Comparison of ENCODE assay signal across 8 mouse cellular contexts in the genomic region with DNA sequence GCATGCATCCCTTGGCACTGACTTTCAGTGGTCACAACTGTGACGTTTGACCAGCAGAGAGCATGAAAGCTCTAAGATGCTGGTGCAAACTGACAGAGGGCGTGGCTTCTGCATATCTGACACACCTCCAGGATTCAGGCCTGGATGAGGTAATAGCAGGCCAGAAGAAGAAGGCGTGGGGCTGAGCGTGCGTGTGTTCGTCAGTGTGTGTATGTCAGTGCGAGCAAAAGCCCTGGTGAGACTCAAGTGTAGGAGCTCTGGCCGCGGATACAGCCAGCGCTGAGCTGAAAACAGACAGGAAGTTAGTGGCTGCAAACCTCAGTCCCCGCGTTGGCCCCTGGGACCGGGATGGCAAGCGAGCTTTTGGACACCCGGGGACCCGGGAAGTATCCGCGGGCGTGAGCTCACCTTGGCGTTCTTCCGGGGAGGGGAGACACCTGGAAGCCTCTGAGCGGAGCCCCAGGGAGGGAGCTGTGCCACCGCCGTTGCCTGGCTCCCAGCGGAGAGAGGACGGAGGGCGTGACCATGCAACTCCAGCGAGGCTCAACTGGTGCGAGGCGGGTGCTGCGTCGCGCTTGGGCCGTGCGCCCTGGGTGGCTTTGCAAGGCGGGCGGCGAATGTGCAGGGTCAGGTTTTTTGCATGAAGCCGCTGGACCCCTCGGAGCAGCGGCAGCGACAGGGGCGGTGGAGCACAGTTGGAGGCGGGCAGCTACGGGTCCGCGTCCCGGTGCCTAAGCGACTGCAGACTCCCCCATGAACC. TPM values are rescaled to one million over a fixed set of nuclear protein-coding genes. Genes with fewer than 3 reads are reported as not detected.
DNase-seq lines count a peak whose midpoint lies in the region; ATAC-seq lines count a peak whose summit lies in the region.

No protein-coding gene starts in this region.

- H3K9me3 ChIP-seq in hindbrain, embryonic 10.5 days: no peaks in the 10 kb centered on the region
- H3K9me3 ChIP-seq in lung, embryonic 16.5 days (ENCODE audit: control insufficient read depth, low read length): no peaks in the 10 kb centered on the region

- H3K27me3 ChIP-seq in hindbrain, embryonic 10.5 days (ENCODE audit: insufficient read depth, poor library complexity, severe bottlenecking): peaks cover 9% of the 10 kb centered on the region
- no peaks in the 10 kb centered on the region for H3K27me3 ChIP-seq in lung, embryonic 16.5 days (ENCODE audit: control insufficient read depth, insufficient read depth, low read depth, low read length)

- H3K36me3 ChIP-seq in hindbrain, embryonic 10.5 days: no peaks in the 10 kb centered on the region
- H3K36me3 ChIP-seq in lung, embryonic 16.5 days (ENCODE audit: control insufficient read depth, insufficient read depth, low read length): no peaks in the 10 kb centered on the region

- DNase-seq in T-cell, adult 2 months (ENCODE audit: low spot score): peak; percentile 40
- DNase-seq in cerebellum, adult 9-10 months: peak; percentile 68
- DNase-seq in forelimb bud, embryonic 11.5 days (ENCODE audit: low read depth, low spot score): peak; percentile 64
- DNase-seq in hindbrain, embryonic 10.5 days (ENCODE audit: low spot score): peak; percentile 57
- peak; percentile 75 for DNase-seq in layer of hippocampus, adult 9-11 months
- DNase-seq in ovary, postnatal 14 days (ENCODE audit: low spot score): peak; percentile 36
- peak; percentile 56 for DNase-seq in thymus, postnatal 4 days

- H3K27ac ChIP-seq in hindbrain, embryonic 10.5 days: peak overlapping the region; percentile 70
- peak overlapping the region; percentile 59 for H3K27ac ChIP-seq in lung, embryonic 16.5 days (ENCODE audit: low read length)

- peak; percentile 91 for ATAC-seq in lung, embryonic 16.5 days (ENCODE audit: low read depth)

- under 1% methylated on average over 49 of the region's 49 CpGs for WGBS in hindbrain, embryonic 10.5 days
- under 1% methylated on average over 49 of the region's 49 CpGs for WGBS in lung, embryonic 16.5 days

- H3K4me1 ChIP-seq in hindbrain, embryonic 10.5 days (replicated peaks): peaks cover 7% of the 10 kb centered on the region; the same call in 1 of the 2 replicates
- H3K4me1 ChIP-seq in lung, embryonic 16.5 days (replicated peaks; ENCODE audit: control insufficient read depth, insufficient read depth, low read length): peaks cover 8% of the 10 kb centered on the region; the same call in 1 of the 2 replicates

- H3K4me2 ChIP-seq in lung, embryonic 16.5 days (ENCODE audit: low read depth, low read length): peak overlapping the region; percentile 100

- peak overlapping the region; percentile 68 for H3K4me3 ChIP-seq in hindbrain, embryonic 10.5 days
- peak overlapping the region; percentile 58 for H3K4me3 ChIP-seq in lung, embryonic 16.5 days (ENCODE audit: low read length)

- H3K9ac ChIP-seq in lung, embryonic 16.5 days (ENCODE audit: low read length): peak overlapping the region; percentile 75

RNA-seq across cellular contexts. Expression of a gene that starts 4.1 kb away (rescaled TPM):
- 0.18 TPM in 1 of 2 replicates, not detected in the other for polyA plus RNA-seq in hindbrain, embryonic 10.5 days (2016; fragmentation: Nextera tagmentation; extraction: Ambion mirVana)
- 0.09 and 0.29 TPM in 2 replicates for polyA plus RNA-seq in lung, embryonic 16.5 days (2015; fragmentation: Nextera tagmentation; extraction: Ambion mirVana)

RNA-seq across cellular contexts. Expression of a gene that starts 37.4 kb away (rescaled TPM):
- polyA plus RNA-seq in hindbrain, embryonic 10.5 days (2016; fragmentation: Nextera tagmentation; extraction: Ambion mirVana): not detected in 2 replicates
- not detected in 2 replicates for polyA plus RNA-seq in lung, embryonic 16.5 days (2015; fragmentation: Nextera tagmentation; extraction: Ambion mirVana)

RNA-seq across cellular contexts. Expression of a gene that starts 50.2 kb away (rescaled TPM):
- polyA plus RNA-seq in hindbrain, embryonic 10.5 days (2016; fragmentation: Nextera tagmentation; extraction: Ambion mirVana): 15.3 and 20.2 TPM in 2 replicates
- 31.1 and 33.6 TPM in 2 replicates for polyA plus RNA-seq in lung, embryonic 16.5 days (2015; fragmentation: Nextera tagmentation; extraction: Ambion mirVana)

Comparison
In these comparisons a context has a peak if more than half of its experiments do, and no peak if none do; other contexts are left out.
1. Peak in every context shown above with its lines: DNase-seq, ATAC-seq, H3K4me3 ChIP-seq and H3K27ac ChIP-seq.